Mouse (Mus musculus) hematopoietic stem cell, adult 5-6 weeks (primary cell): ENCODE results near the gene Fat1. TPM values are rescaled to one million over a fixed set of nuclear protein-coding genes. Genes with fewer than 3 reads are reported as not detected.

Source experiments
- ATAC-seq, 2 experiments: fragments of 125-278 bp in 1 of 2; replicated peaks in 1 of 2; 2 replicates each; pipeline ENCODE4 v1.8.0; 2016 to 2017; ENCODE audit warnings: inconsistent platforms in 2 of 2, mild to moderate bottlenecking in 2 of 2, moderate number of reproducible peaks in 2 of 2, low read depth in 1 of 2, moderate TSS enrichment in 1 of 2; ENCODE audit not compliant: low FRiP score in 2 of 2, poor library complexity in 2 of 2, severe bottlenecking in 2 of 2, insufficient read depth in 1 of 2, low TSS enrichment in 1 of 2
- total RNA-seq: library from RNA; stranded (forward); fragments of 172-1452, 232-1000 nt; gene quantifications from 2 replicates; pipeline ENCODE4 v1.2.3, GENCODE M21; 2017

Gene Fat1
- total RNA-seq, 1 experiment from 2014 or later = 0.30 TPM

DNA sequence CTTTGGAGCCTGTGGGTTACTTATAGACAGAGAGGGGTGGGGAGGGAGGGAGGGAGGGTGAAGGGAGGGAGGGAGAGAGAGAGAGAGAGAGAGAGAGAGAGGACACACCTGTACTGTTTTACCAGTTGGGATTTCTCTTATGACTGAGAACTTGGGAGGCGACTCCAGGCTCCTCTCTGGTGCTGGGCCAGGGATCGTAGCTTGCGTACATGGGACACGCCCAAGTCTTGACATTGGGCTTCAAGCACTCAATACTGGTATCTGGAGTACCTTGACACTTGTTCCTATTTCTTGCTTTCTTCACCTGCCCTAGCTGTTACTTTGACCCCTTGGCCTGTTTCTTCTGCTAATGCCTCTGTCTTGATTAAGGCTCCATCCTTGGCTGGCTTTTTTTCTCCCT, 10.3 kb downstream of the Fat1 start:
- ATAC-seq = no peak

DNA sequence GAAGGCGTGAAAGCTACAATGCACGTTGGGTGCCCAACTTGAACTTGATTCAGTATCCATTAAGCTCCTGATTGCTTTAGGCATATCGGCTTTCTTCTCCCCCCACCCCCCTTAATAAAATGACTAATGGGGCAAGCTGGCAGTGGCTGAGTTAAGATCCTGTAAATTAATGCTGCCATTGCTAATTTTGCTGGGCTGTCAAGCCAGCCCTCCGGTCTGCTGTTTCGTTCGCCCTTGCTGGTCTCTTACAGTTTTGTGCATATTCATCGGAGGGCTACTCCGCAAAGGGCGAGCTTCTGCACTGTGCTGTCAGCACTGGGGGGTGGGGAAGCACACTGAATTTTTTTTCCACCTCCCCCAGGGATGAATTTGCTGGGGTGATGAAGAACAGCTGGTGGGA, 13.3 kb downstream of the Fat1 start:
- no peak for ATAC-seq

DNA sequence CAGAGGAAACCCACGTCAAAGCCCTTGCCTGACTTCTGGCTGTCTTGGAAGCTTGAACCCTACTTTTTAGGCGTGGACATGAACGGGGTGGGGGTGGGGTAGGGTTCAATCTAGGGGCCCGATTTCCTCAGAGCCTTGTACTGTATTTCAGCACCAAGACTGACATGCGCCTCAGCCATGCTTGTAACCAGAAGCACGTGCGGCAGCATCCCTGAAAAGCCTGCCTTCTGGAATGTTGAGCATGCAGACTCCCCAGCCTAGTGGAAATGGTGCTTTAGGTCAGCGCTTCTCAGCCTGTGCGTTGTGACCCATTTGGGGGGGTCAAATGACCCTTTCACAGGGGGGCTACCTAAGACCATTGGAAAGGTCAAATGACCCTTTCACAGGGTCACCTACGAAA, 25.2 kb downstream of the Fat1 start:
- no peak for ATAC-seq

DNA sequence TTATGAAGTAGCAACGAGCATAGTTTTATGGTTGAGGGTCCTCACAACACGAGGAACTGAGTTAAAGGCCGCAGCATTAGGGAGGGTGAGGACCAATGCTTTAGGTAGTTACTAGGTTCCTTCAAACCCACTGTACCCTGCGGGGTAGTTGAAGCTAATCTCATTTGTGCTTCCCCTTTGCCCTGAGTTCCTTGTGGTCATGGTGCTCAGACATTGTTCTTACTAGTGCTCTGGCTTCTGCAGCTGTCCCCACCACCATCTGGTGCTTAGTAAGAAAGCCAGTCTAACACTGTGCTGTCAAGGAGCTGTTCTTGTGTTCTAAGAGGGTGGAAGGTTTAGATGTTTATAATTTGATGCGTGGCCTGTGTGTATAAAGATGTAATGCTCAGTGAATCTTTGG, 25.7 kb downstream of the Fat1 start:
- ATAC-seq = no peak

GRCm38 (mm10) chr8:44961492-44961891, 26.2 kb downstream of the Fat1 start:
- ATAC-seq = no peak

GRCm38 (mm10) chr8:44962572-44963231, 27.5 kb downstream of the Fat1 start:
- no peak for ATAC-seq

- ATAC-seq = no peak
Observed at GRCm38 (mm10) chr8:44967521-44968039, 32.3 kb downstream of the Fat1 start.

DNA sequence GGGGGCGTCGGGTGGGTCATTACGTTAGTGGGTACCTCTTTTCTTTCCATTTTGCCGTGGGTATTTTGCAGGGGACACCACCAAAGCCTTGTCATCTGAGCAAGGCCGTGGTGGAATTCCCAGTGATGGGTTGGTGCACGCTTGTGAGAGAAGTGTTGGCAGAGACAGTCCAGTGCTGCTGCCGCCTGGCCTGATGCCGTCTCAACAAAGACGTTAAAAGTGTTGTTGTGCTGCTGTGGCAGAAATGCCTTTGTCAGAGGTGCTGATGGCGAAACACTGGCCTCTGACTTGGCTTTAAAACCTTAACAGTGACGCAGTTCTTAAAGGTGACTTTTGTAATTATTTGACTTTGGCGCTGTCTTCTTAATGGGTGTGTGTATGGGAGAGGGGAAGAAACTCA, 34.8 kb downstream of the Fat1 start:
- ATAC-seq = no peak

GRCm38 (mm10) chr8:44971346-44971745, 36.1 kb downstream of the Fat1 start:
- ATAC-seq = no peak

- ATAC-seq = no peak
Observed at GRCm38 (mm10) chr8:44971964-44972363, 36.7 kb downstream of the Fat1 start.

DNA sequence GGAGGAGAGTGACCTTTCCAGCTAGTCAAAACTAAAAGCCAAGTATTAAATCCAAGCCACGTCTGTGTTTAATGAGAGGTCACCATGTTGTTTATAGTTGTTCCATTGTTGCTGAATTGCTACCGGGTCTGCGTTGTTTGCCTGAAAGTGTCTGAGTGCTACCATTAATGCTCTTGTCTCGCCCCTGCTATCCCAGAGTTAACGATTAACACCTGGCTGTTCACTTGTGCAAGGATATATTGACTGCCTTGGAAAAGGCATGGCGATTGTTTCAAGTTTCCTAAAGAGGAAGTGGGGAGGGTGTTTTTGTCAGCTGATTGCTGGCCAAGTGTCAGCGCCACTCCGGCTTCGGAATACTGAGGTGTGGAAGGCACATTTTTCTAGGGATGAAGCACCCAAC, 39.9 kb downstream of the Fat1 start:
- ATAC-seq = no peak

DNA sequence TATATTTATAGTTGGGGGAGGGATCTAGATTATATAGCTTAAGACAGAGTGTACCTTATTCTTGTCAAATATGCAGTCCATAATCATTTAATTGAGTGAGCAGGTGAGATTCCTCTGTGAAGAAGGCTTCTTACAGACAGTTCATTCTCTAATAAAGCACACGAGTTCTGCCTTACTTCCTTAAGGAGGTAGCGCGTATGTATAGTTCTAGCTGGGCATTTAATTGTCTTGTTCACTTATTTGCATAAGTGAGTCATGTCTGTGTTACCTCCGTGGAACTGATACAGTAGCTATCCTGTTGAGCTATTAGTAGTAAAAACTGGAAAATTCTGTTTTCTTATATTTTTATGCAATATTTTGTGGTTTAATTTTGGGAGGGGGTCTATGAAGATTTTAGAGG, 40.4 kb downstream of the Fat1 start:
- no peak for ATAC-seq

- ATAC-seq = no peak
Observed at GRCm38 (mm10) chr8:44978622-44979021, 43.4 kb downstream of the Fat1 start.

- no peak for ATAC-seq
Observed at GRCm38 (mm10) chr8:44979245-44979644, 44.0 kb downstream of the Fat1 start.

GRCm38 (mm10) chr8:44980030-44980429, 44.8 kb downstream of the Fat1 start:
- ATAC-seq = no peak

- ATAC-seq = no peak
Observed at GRCm38 (mm10) chr8:44985326-44986288, 50.4 kb downstream of the Fat1 start.

DNA sequence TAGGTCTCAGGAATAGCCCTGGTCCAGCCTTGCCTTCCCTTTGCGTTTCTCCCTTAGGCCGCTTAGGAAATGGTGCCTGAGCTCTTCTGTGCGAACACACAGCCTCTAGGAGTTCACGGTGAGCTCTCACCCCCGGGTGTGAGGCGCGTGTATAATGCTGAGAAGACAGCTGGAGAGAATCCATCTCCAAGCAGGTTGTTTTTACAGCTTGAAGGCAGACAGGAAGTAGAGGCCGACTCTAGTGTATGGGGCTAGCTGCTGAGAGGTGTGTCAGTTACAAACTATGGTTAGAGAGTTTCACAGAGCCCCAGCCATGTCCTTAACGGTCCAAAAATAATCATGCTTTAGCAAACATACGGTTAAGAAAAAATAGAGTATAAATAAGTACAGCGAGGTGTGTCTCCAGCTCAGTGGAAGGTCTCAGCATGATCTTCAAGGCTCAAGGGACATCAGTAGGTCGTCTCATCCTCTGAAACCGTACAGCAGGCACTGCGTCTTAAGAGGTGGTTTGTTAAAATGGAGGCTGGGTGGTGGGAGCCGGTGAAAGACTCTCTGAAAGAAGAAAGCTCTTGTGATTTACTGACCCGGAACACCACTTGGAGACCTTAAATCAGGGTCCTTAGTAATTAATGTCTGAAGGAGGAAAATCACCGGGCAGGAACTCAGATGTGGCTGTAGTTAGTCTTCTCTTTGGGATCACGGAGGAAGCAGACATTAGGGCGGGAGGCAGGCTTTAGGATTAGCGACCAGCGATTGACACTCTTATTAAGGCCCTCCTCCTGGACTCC, 56.6 kb downstream of the Fat1 start:
- ATAC-seq = no peak

- ATAC-seq = no peak
Observed at GRCm38 (mm10) chr8:44992664-44993063, 57.4 kb downstream of the Fat1 start.
